Comparison of ENCODE assay signal across 8 mouse cellular contexts in genomic region chr1:121601084-121601483, GRCm38 (mm10). TPM values are rescaled to one million over a fixed set of nuclear protein-coding genes. Genes with fewer than 3 reads are reported as not detected.
DNase-seq lines count a peak whose midpoint lies in the region; ATAC-seq and TF ChIP-seq lines count a peak whose summit lies in the region.

No protein-coding gene starts in this region.

- H3K27ac ChIP-seq in heart, postnatal 0 days (ENCODE audit: low read depth) = no peak overlapping the region

- no peaks in the 10 kb centered on the region for H3K27me3 ChIP-seq in heart, postnatal 0 days (ENCODE audit: control insufficient read depth, insufficient read depth, low read length)

- no peak for ATAC-seq in heart, postnatal 0 days (ENCODE audit: insufficient read depth, low read depth)

- no peak overlapping the region for H3K9ac ChIP-seq in heart, postnatal 0 days (replicated peaks; ENCODE audit: low read depth, low read length)

- WGBS in heart, postnatal 0 days = 25% methylated on average over 1 of the region's 1 CpGs

- no peak for TF ChIP-seq EP300 in heart, postnatal 0 days (IDR thresholded peaks at IDR 0.05; ENCODE audit: low read depth)

- H3K4me3 ChIP-seq in heart, postnatal 0 days (ENCODE audit: low read depth, low read length) = no peak overlapping the region

- no peak overlapping the region for H3K4me2 ChIP-seq in heart, postnatal 0 days (ENCODE audit: low read depth, low read length)

- H3K9me3 ChIP-seq in heart, postnatal 0 days (replicated peaks; ENCODE audit: control insufficient read depth, low read length) = 0 out of 2 replicates have a peak, but pooled peaks cover 4% of the 10 kb centered on the region

- TF ChIP-seq CTCF in heart, postnatal 0 days (IDR thresholded peaks at IDR 0.05; ENCODE audit: low read depth) = peak; percentile 35

- DNase-seq in heart, postnatal 0 days (ENCODE audit: low spot score) = no peak
- no peak for DNase-seq in heart, adult 8-10 months (ENCODE audit: low spot score)
- peak; percentile 11 for DNase-seq in right cerebral cortex, postnatal 4 days
- no peak for DNase-seq in right cerebral cortex, postnatal 10 days (ENCODE audit: low spot score in 2 of 2)
- peak; percentile 57 for DNase-seq in embryo, embryonic 9.5 days (ENCODE audit: extremely low spot score)
- peak; percentile 29 for DNase-seq in retina, postnatal 7 days (ENCODE audit: low read depth, low spot score)
- DNase-seq in natural killer cell, adult 2 months (ENCODE audit: low spot score in 2 of 2) = no peak
- DNase-seq in frontal cortex, postnatal 25 days (ENCODE audit: low spot score in 2 of 2) = no peak

- H3K4me1 ChIP-seq in heart, postnatal 0 days (ENCODE audit: control insufficient read depth, insufficient read depth) = no peaks in the 10 kb centered on the region

- no peaks in the 10 kb centered on the region for H3K36me3 ChIP-seq in heart, postnatal 0 days (replicated peaks; ENCODE audit: control insufficient read depth, insufficient read depth, low read length)

RNA-seq across cellular contexts. Expression of gene Ddx18, which starts 33.3 kb away (rescaled TPM):
- 11.6 and 52.2 TPM in 2 replicates for total RNA-seq in heart, postnatal 0 days (2014; rRNA removed; ENCODE audit: low replicate concordance)
- polyA plus RNA-seq in heart, postnatal 0 days (2015; fragmentation: Nextera tagmentation; extraction: Ambion mirVana) = 23.3 and 23.7 TPM in 2 replicates
- total RNA-seq in heart, adult 8-10 months (2022) = 10 to 100 TPM; 16.6 to 19.8 (median 18.0) TPM

Comparison
In these comparisons a context has a peak if more than half of its experiments do, and no peak if none do; other contexts are left out.
1. DNase-seq: peak in right cerebral cortex, postnatal 4 days (single experiment), embryo, embryonic 9.5 days (single experiment) and retina, postnatal 7 days (single experiment); none in heart, postnatal 0 days (single experiment), heart, adult 8-10 months (single experiment), right cerebral cortex, postnatal 10 days (0 of 2), natural killer cell, adult 2 months (0 of 2) and frontal cortex, postnatal 25 days (0 of 2).